Mouse (Mus musculus) midbrain, embryonic 16.5 days (tissue): ENCODE results near the gene Fpgs. TPM values are rescaled to one million over a fixed set of nuclear protein-coding genes. Genes with fewer than 3 reads are reported as not detected.

Source experiments
- ATAC-seq: fragments of 200-750 bp; cut with Nextera tagmentation; 2 replicates; pipeline ENCODE4 v1.8.0; 2017; ENCODE audit warnings: moderate TSS enrichment
- H3K27ac ChIP-seq: fragments of 300-500 bp; sonication (generic); 2 replicates; pipeline ENCODE4 v1.5.1; 2014; ENCODE audit warnings: mild to moderate bottlenecking, low read length, mixed read lengths
- H3K27me3 ChIP-seq: fragments of 300-500 bp; sonication (generic); 2 replicates; pipeline ENCODE4 v1.6.1; 2014; ENCODE audit warnings: low read depth, low read length, mixed read lengths; ENCODE audit not compliant: control insufficient read depth, insufficient read depth
- H3K36me3 ChIP-seq: fragments of 300-500 bp; sonication (generic); 2 replicates; pipeline ENCODE4 v1.6.1; 2014; ENCODE audit warnings: mild to moderate bottlenecking, low read length, moderate library complexity, mixed read lengths; ENCODE audit not compliant: control insufficient read depth, insufficient read depth
- H3K4me1 ChIP-seq: fragments of 300-500 bp; sonication (generic); 2 replicates; pipeline ENCODE4 v1.6.1; 2014; ENCODE audit warnings: mild to moderate bottlenecking, low read length, mixed read lengths; ENCODE audit not compliant: control insufficient read depth, insufficient read depth
- H3K4me2 ChIP-seq: fragments of 300-500 bp; sonication (generic); 2 replicates; pipeline ENCODE4 v1.6.1; 2014; ENCODE audit warnings: mild to moderate bottlenecking, low read length, mixed read lengths
- H3K4me3 ChIP-seq: fragments of 300-500 bp; sonication (generic); 2 replicates; pipeline ENCODE4 v1.5.1; 2014; ENCODE audit warnings: low read depth, mild to moderate bottlenecking, low read length, moderate library complexity, mixed read lengths
- H3K9ac ChIP-seq: fragments of 300-500 bp; sonication (generic); 2 replicates; pipeline ENCODE4 v1.6.1; 2014; ENCODE audit warnings: low read depth, low read length, mixed read lengths
- H3K9me3 ChIP-seq: fragments of 300-500 bp; sonication (generic); replicated peaks from 2 replicates; pipeline ENCODE4 v1.6.1; 2014; ENCODE audit warnings: mild to moderate bottlenecking, low read length, mixed read lengths; ENCODE audit not compliant: control insufficient read depth, poor library complexity, severe bottlenecking
- WGBS: fragments of 180-500 bp; shearing (Covaris S2); extraction: QIAGEN DNeasy Blood & Tissue Kit; methylation state at CpG from one replicate; pipeline ENCODE4 v1.1.7; 2014; 5-methylcytosine and 5-hydroxymethylcytosine counted together
- polyA plus RNA-seq: library from polyadenylated mRNA; unstranded; fragments of >200 nt; fragmentation: Nextera tagmentation; extraction: Ambion mirVana; gene quantifications from 2 replicates; pipeline ENCODE4 v1.2.1, GENCODE M21; 2015

Gene Fpgs
- polyA plus RNA-seq, 1 experiment from 2014 or later: 23.5 TPM

DNA sequence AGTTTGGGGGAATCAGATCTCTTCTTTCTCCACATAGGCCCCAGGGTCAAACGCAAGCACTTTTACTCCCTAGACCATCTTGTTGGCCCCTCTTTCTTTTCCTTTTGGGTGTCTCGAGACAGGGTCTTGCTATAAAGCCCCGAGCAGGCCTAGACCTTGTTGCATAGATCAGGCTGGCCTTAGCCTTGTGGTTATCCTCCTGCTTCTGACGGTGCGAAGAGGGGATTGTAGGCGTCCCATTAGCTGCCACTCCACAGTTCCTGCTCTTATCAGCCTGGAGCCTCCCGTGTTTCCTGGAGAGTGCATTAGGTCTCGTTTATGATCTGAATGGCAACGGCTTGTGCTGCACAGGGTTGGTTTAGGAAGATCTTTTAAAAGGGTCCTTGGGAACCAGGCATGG lies 59.9 kb downstream of the Fpgs start:
- H3K27me3 ChIP-seq: no peaks in the 10 kb centered on the region
- H3K9ac ChIP-seq: no peak overlapping the region
- no peak overlapping the region for H3K4me2 ChIP-seq
- H3K9me3 ChIP-seq: no peaks in the 10 kb centered on the region
- no peak overlapping the region for H3K27ac ChIP-seq
- no peaks in the 10 kb centered on the region for H3K36me3 ChIP-seq
- 87% methylated on average over 9 of the region's 9 CpGs for WGBS
- ATAC-seq: no peak
- no peaks in the 10 kb centered on the region for H3K4me1 ChIP-seq
- no peak overlapping the region for H3K4me3 ChIP-seq

DNA sequence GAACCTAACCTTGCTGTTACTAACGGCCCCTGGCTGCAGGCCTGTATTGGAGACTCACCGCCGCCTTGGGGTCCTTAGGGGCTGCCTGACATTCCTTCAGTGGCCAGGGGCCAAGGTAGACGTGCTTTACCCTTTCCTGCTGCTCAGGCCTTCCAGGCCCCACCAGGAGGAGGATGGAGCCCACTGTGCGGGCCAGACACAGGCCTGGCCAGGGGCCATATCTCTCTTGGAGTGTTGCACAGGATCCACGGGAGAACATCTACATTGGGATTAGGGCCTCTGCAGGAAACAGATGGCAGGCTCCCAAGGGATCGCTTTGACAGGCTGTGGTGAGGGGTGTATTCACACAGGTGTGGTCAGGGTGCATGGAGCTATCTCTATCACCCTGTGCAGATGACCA lies 61.1 kb downstream of the Fpgs start:
- no peak for ATAC-seq
- WGBS: 72% methylated on average over 7 of the region's 7 CpGs
- Histone ChIP-seq H3K4me2 (no peak overlapping the region), H3K9ac (no peak overlapping the region), H3K9me3 (no peaks in the 10 kb centered on the region), H3K4me1 (no peaks in the 10 kb centered on the region), H3K4me3 (no peak overlapping the region), H3K36me3 (no peaks in the 10 kb centered on the region), H3K27me3 (no peaks in the 10 kb centered on the region), H3K27ac (no peak overlapping the region)

DNA sequence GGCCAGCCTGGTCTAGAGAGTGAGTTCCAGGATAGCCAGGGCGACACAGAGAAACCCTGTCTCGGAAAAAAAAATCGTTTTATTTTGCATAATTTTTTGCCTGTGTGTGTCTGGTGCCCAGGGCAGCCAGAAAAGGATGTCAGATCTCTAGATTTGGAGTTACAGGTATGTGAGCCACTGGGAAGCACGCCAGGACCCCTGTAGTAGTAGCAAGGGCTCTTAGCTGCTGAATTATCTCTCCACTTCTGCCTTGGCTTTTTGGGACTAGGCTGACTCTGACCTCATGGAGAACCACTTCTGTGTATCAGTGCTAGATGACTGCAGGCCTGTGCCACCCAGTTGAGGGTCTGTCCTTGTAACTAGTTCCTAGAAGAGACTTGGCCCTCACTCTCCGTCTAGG lies 62.1 kb downstream of the Fpgs start:
- Histone ChIP-seq H3K4me1 (no peaks in the 10 kb centered on the region), H3K4me3 (no peak overlapping the region), H3K27ac (no peak overlapping the region), H3K4me2 (no peak overlapping the region), H3K9ac (no peak overlapping the region), H3K36me3 (no peaks in the 10 kb centered on the region), H3K27me3 (no peaks in the 10 kb centered on the region), H3K9me3 (no peaks in the 10 kb centered on the region)
- 85% methylated on average over 5 of the region's 5 CpGs for WGBS
- ATAC-seq: no peak

DNA sequence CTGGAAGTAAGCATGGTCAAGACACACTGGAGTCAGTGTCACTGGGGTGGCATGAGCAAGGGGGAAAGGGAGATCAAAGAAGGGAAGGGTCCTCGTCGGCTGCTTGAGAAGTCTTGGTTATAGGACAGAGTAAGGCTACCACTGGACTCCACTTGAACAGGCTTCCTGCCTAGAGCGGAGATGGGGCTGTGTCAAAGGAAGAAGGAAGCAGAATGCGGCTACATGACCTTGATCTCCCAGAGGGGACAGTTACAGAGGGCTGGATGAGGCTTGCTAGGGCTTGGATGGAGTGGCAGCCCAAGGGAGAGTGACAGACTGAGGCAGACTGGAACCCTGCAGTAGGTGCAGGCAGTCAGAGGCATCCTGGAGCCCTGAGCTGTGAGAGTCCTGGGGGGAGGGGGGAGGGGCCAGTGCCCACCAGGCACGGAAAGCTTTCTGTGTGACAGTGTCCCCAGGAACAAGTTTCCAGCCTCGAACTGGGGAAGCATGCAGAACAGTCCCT lies 63.3 kb downstream of the Fpgs start:
- H3K4me1 ChIP-seq: no peaks in the 10 kb centered on the region
- no peak overlapping the region for H3K9ac ChIP-seq
- no peaks in the 10 kb centered on the region for H3K9me3 ChIP-seq
- ATAC-seq: no peak
- no peaks in the 10 kb centered on the region for H3K36me3 ChIP-seq
- H3K27ac ChIP-seq: no peak overlapping the region
- no peak overlapping the region for H3K4me2 ChIP-seq
- 63% methylated on average over 6 of the region's 6 CpGs for WGBS
- no peak overlapping the region for H3K4me3 ChIP-seq
- no peaks in the 10 kb centered on the region for H3K27me3 ChIP-seq

DNA sequence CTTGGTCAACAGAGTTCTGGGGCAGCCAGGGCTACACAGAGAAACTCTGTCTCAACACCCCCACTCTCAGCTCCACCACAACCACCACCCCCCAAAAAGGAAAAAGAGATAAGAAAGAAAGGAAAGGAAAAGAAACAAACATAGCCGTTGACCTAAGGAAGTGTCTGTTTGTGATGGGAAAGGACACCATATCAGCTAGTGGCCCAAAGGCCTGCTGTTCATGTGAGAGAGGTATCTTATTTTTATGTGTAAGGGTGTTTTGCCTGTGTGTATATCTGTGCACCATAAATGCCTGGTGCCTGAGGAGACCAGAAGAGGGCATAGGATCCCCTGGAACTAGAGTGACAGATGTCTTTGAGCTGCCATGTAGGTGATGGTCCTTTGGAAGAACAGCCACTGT lies 64.3 kb downstream of the Fpgs start:
- no peak overlapping the region for H3K27ac ChIP-seq

DNA sequence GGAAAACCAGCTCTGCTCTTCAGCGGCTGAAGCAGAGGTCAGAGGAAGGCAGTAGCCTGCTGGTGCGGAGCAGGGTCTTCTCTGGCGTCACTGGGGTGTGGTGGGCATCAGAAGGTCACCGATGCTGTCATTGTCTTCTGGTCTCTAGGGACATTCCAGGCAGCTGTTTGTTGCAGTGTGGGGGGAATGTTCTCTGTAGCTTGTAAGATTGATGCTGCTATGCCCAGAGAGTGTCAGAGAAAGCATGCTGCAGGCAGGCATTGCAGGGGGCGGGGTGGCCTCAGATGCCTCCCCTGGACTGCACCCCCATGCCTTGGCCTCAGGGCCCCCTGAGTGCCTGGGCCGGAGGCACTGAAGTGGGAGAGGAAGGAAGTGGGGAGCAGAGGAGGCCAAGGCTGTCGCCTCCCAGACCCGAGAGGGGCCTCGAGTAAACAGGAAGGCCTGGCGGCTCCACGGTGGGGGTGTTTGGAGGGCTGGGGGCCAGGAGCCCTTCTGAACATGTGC lies 66.1 kb downstream of the Fpgs start:
- Histone ChIP-seq H3K9me3 (no peaks in the 10 kb centered on the region), H3K27ac (no peak overlapping the region), H3K4me1 (no peaks in the 10 kb centered on the region), H3K4me2 (no peak overlapping the region), H3K4me3 (no peak overlapping the region), H3K9ac (0 out of 2 replicates have a peak overlapping the region, but pooled peaks have one; percentile 3), H3K36me3 (0 out of 2 replicates have a peak, but pooled peaks cover 2% of the 10 kb centered on the region), H3K27me3 (no peaks in the 10 kb centered on the region)
- WGBS: 50% methylated on average over 11 of the region's 11 CpGs
- ATAC-seq: no peak

More for the DNA sequence above, 64.3 kb downstream of the Fpgs start:
- H3K4me2 ChIP-seq: no peak overlapping the region
- no peaks in the 10 kb centered on the region for H3K27me3 ChIP-seq
- H3K9ac ChIP-seq: no peak overlapping the region
- no peak for ATAC-seq
- 91% methylated on average over 1 of the region's 1 CpGs for WGBS
- H3K36me3 ChIP-seq: no peaks in the 10 kb centered on the region
- H3K9me3 ChIP-seq: no peaks in the 10 kb centered on the region
- no peak overlapping the region for H3K4me3 ChIP-seq
- no peaks in the 10 kb centered on the region for H3K4me1 ChIP-seq

DNA sequence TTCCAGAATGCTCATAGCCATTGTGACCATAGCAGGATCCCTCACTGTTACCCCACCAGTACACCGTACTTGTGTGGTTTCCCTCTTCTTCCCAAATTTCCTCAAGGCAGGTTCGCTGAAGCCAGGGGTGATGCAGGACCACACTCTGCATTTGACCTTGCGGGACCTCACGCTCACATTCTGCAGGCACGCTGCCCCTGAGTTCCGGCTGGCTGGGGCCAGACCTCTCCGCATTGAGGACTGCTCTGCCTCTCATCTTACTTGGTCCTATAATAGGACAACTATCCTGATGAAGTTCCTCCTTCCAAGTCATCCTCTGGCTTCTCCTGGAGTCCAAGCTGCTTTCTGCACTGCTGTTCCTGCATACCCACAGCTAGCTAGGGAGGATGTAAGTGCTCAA lies 67.3 kb downstream of the Fpgs start:
- Histone ChIP-seq H3K27ac (no peak overlapping the region), H3K9ac (no peak overlapping the region), H3K36me3 (0 out of 2 replicates have a peak, but pooled peaks cover 2% of the 10 kb centered on the region), H3K4me3 (no peak overlapping the region), H3K9me3 (no peaks in the 10 kb centered on the region), H3K27me3 (no peaks in the 10 kb centered on the region), H3K4me1 (no peaks in the 10 kb centered on the region), H3K4me2 (no peak overlapping the region)
- ATAC-seq: no peak
- 92% methylated on average over 7 of the region's 7 CpGs for WGBS

DNA sequence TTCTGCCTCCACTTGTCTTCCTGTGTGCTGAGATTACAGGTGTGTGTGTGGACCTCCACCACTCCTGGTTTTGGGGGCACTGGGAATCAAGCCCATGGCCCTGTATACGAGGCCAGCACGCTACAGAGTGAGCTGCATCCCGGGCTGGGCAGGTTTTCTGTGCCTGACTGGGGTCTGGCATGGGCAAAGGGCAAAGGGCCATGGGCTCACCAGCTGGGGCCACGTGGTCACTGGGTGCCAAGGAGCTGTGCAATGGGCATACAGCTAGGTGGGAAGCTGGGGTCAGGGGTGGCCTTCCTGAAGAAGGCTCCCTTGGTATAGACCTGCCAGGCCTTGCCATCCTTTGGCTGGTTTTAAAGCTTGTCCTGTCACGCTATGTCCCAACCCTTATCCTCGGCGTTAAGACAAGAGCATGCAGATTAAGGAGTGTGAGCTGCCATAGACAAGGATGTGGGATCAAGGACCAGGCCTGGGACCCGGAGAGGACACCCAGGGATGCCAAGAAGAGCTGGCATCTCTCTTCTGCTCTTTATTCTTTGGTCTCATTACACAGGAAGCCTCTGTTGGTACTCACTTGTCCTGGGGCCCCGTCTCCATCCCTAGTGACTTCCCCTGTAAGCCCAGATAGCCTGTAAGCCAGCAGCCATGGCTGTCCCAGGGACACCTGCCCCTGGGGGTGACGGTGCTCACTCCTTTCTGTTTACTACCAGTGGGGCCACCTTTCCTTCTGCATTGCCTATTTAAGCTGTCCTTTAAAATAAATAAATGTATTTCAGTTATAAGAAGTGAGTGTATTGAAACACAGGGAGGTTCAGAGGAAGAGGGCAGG lies 69.5 kb downstream of the Fpgs start:
- H3K4me2 ChIP-seq: no peak overlapping the region

DNA sequence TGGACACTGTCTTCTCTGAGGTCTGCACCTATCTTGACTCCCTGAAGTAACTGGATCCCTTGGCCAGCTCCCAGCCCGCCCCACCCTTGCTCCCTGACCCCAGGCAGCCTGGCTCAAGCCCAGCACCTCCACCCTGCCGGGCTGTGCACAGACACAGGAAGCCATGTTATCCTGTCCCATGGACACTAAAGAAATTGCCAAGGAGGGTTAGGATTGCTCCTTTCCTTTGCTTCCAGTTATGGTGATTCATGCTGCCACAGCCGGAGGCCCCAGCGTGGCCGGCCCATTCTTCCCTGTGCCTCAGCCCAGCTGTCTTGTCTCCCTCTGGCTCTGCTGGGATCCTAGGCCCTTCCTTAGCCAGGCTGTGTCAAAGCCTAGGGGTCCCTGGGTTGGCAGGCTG lies 70.3 kb downstream of the Fpgs start:
- Histone ChIP-seq H3K27me3 (no peaks in the 10 kb centered on the region), H3K4me3 (no peak overlapping the region), H3K9ac (no peak overlapping the region; the same call in 1 of the 2 replicates), H3K4me1 (peaks cover 11% of the 10 kb centered on the region), H3K9me3 (no peaks in the 10 kb centered on the region), H3K27ac (no peak overlapping the region), H3K4me2 (no peak overlapping the region), H3K36me3 (0 out of 2 replicates have a peak, but pooled peaks cover 2% of the 10 kb centered on the region)
- ATAC-seq: no peak
- 71% methylated on average over 5 of the region's 5 CpGs for WGBS

More for the DNA sequence above, 69.5 kb downstream of the Fpgs start:
- Histone ChIP-seq H3K4me3 (no peak overlapping the region), H3K9ac (no peak overlapping the region), H3K36me3 (0 out of 2 replicates have a peak, but pooled peaks cover 2% of the 10 kb centered on the region), H3K27me3 (no peaks in the 10 kb centered on the region), H3K27ac (no peak overlapping the region), H3K4me1 (peaks cover 2% of the 10 kb centered on the region), H3K9me3 (no peaks in the 10 kb centered on the region)
- 86% methylated on average over 10 of the region's 10 CpGs for WGBS
- ATAC-seq: no peak
